Mouse (Mus musculus): ENCODE measurements around the gene Slc30a2. TPM values are rescaled to one million over a fixed set of nuclear protein-coding genes. Genes with fewer than 3 reads are reported as not detected.
"Not testable (repeated sequence)": the region's sequence is repeated elsewhere in the genome, so short reads cannot be mapped to it uniquely, and the experiment has no call there.

Gene Slc30a2
- polyA plus RNA-seq, 1 experiment from 2014 or later, result 0.05 TPM

- H3K27me3 ChIP-seq, result peaks cover 22% of the 10 kb centered on the region
- H3K9me3 ChIP-seq, result no peaks in the 10 kb centered on the region
- H3K4me2 ChIP-seq (replicated peaks), result no peak overlapping the region
- H3K4me3 ChIP-seq, result no peak overlapping the region
- ATAC-seq (replicated peaks), result no peak
- no peaks in the 10 kb centered on the region for H3K36me3 ChIP-seq
- no peaks in the 10 kb centered on the region for H3K4me1 ChIP-seq
- WGBS, result 43% methylated on average over 5 of the region's 5 CpGs
- no peak overlapping the region for H3K9ac ChIP-seq (replicated peaks)
- H3K27ac ChIP-seq (replicated peaks), result no peak overlapping the region
Observed at GRCm38 (mm10) chr4:134365280-134365679, 22.3 kb downstream of the Slc30a2 start.

- H3K27me3 ChIP-seq, result peaks cover 42% of the 10 kb centered on the region
- H3K9me3 ChIP-seq, result no peaks in the 10 kb centered on the region
- 3% methylated on average over 18 of the region's 18 CpGs for WGBS
- H3K27ac ChIP-seq (replicated peaks), result no peak overlapping the region
- H3K9ac ChIP-seq (replicated peaks), result 0 out of 2 replicates have a peak overlapping the region, but pooled peaks have one; percentile 9
- H3K4me1 ChIP-seq, result peaks cover 17% of the 10 kb centered on the region
- peak overlapping the region; percentile 100 for H3K4me2 ChIP-seq (replicated peaks)
- H3K4me3 ChIP-seq, result peak overlapping the region; percentile 61
- ATAC-seq (replicated peaks), result no peak
- H3K36me3 ChIP-seq, result no peaks in the 10 kb centered on the region
Observed at GRCm38 (mm10) chr4:134370649-134371221, 27.8 kb downstream of the Slc30a2 start.

GRCm38 (mm10) chr4:134371316-134371855, 28.4 kb downstream of the Slc30a2 start:
- H3K4me3 ChIP-seq, result peak overlapping the region; percentile 61
- peak overlapping the region; percentile 9; the same call in 1 of the 2 replicates for H3K9ac ChIP-seq (replicated peaks)
- peaks cover 42% of the 10 kb centered on the region for H3K27me3 ChIP-seq
- peak overlapping the region; percentile 100 for H3K4me2 ChIP-seq (replicated peaks)
- H3K4me1 ChIP-seq, result peaks cover 17% of the 10 kb centered on the region
- H3K36me3 ChIP-seq, result no peaks in the 10 kb centered on the region
- WGBS, result under 1% methylated on average over 17 of the region's 17 CpGs
- no peak for ATAC-seq (replicated peaks)
- H3K27ac ChIP-seq (replicated peaks), result no peak overlapping the region
- H3K9me3 ChIP-seq, result no peaks in the 10 kb centered on the region

- Histone ChIP-seq H3K36me3 (no peaks in the 10 kb centered on the region), H3K4me2 (replicated peaks) (peak overlapping the region; percentile 100), H3K27me3 (peaks cover 42% of the 10 kb centered on the region), H3K9me3 (no peaks in the 10 kb centered on the region), H3K4me1 (peaks cover 17% of the 10 kb centered on the region), H3K9ac (replicated peaks) (peak overlapping the region; percentile 50), H3K4me3 (peak overlapping the region; percentile 61), H3K27ac (replicated peaks) (no peak overlapping the region)
- under 1% methylated on average over 16 of the region's 16 CpGs for WGBS
- peak; percentile 90 for ATAC-seq (replicated peaks)
Observed at GRCm38 (mm10) chr4:134372294-134372747, 29.3 kb downstream of the Slc30a2 start.

GRCm38 (mm10) chr4:134373295-134373694, 30.3 kb downstream of the Slc30a2 start:
- no peak for ATAC-seq (replicated peaks)
- Histone ChIP-seq H3K4me2 (replicated peaks) (no peak overlapping the region), H3K9me3 (no peaks in the 10 kb centered on the region), H3K4me1 (peaks cover 17% of the 10 kb centered on the region), H3K9ac (replicated peaks) (no peak overlapping the region), H3K36me3 (no peaks in the 10 kb centered on the region), H3K27ac (replicated peaks) (no peak overlapping the region), H3K27me3 (peaks cover 35% of the 10 kb centered on the region), H3K4me3 (no peak overlapping the region)
- 82% methylated on average over 8 of the region's 8 CpGs for WGBS

- H3K36me3 ChIP-seq, result no peaks in the 10 kb centered on the region
Observed at GRCm38 (mm10) chr4:134374306-134374705, 31.3 kb downstream of the Slc30a2 start.

GRCm38 (mm10) chr4:134378089-134378615, 35.2 kb downstream of the Slc30a2 start:
- Histone ChIP-seq H3K4me3 (no peak overlapping the region), H3K27ac (replicated peaks) (no peak overlapping the region), H3K4me1 (no peaks in the 10 kb centered on the region), H3K4me2 (replicated peaks) (no peak overlapping the region), H3K9me3 (no peaks in the 10 kb centered on the region), H3K27me3 (no peaks in the 10 kb centered on the region), H3K36me3 (no peaks in the 10 kb centered on the region), H3K9ac (replicated peaks) (no peak overlapping the region)
- ATAC-seq (replicated peaks), result no peak
- WGBS, result 36% methylated on average over 10 of the region's 10 CpGs

More at GRCm38 (mm10) chr4:134374306-134374705, 31.3 kb downstream of the Slc30a2 start:
- H3K4me2 ChIP-seq (replicated peaks), result no peak overlapping the region
- peaks cover 29% of the 10 kb centered on the region for H3K27me3 ChIP-seq
- no peak overlapping the region for H3K9ac ChIP-seq (replicated peaks)
- no peak for ATAC-seq (replicated peaks)
- WGBS, result 59% methylated on average over 1 of the region's 1 CpGs
- no peaks in the 10 kb centered on the region for H3K9me3 ChIP-seq
- no peak overlapping the region for H3K27ac ChIP-seq (replicated peaks)
- H3K4me1 ChIP-seq, result peaks cover 17% of the 10 kb centered on the region
- no peak overlapping the region for H3K4me3 ChIP-seq

GRCm38 (mm10) chr4:134379510-134379909, 36.5 kb downstream of the Slc30a2 start:
- no peak overlapping the region for H3K9ac ChIP-seq (replicated peaks)
- no peak overlapping the region for H3K4me2 ChIP-seq (replicated peaks)
- no peaks in the 10 kb centered on the region for H3K4me1 ChIP-seq
- no peak overlapping the region for H3K4me3 ChIP-seq
- H3K36me3 ChIP-seq, result no peaks in the 10 kb centered on the region
- ATAC-seq (replicated peaks), result no peak
- WGBS, result 76% methylated on average over 8 of the region's 8 CpGs
- H3K9me3 ChIP-seq, result no peaks in the 10 kb centered on the region
- no peak overlapping the region for H3K27ac ChIP-seq (replicated peaks)
- no peaks in the 10 kb centered on the region for H3K27me3 ChIP-seq

GRCm38 (mm10) chr4:134383750-134384149, 40.8 kb downstream of the Slc30a2 start, which contains the start of gene Extl1:
Gene Extl1, minus strand, starts transcription at chr4:134383850.
- H3K9me3 ChIP-seq; H3K27me3 ChIP-seq; ATAC-seq (replicated peaks); H3K36me3 ChIP-seq; H3K27ac ChIP-seq (replicated peaks); H3K4me1 ChIP-seq; H3K4me3 ChIP-seq; H3K4me2 ChIP-seq (replicated peaks); H3K9ac ChIP-seq (replicated peaks): not testable (repeated sequence)
- 95% methylated on average over 2 of the region's 6 CpGs for WGBS

- no peak overlapping the region for H3K27ac ChIP-seq (replicated peaks)
- no peak for ATAC-seq (replicated peaks)
- H3K4me1 ChIP-seq, result no peaks in the 10 kb centered on the region
- WGBS, result 79% methylated on average over 6 of the region's 6 CpGs
- no peaks in the 10 kb centered on the region for H3K36me3 ChIP-seq
- no peak overlapping the region for H3K4me2 ChIP-seq (replicated peaks)
- H3K9me3 ChIP-seq, result no peaks in the 10 kb centered on the region
- no peaks in the 10 kb centered on the region for H3K27me3 ChIP-seq
- H3K9ac ChIP-seq (replicated peaks), result no peak overlapping the region
- no peak overlapping the region for H3K4me3 ChIP-seq
Observed at GRCm38 (mm10) chr4:134387268-134387667, 44.3 kb downstream of the Slc30a2 start.

- ATAC-seq (replicated peaks), result no peak
- H3K4me2 ChIP-seq (replicated peaks), result no peak overlapping the region
- H3K9ac ChIP-seq (replicated peaks), result no peak overlapping the region
- no peaks in the 10 kb centered on the region for H3K36me3 ChIP-seq
- H3K4me3 ChIP-seq, result no peak overlapping the region
- no peaks in the 10 kb centered on the region for H3K27me3 ChIP-seq
- H3K4me1 ChIP-seq, result 0 out of 2 replicates have a peak, but pooled peaks cover 2% of the 10 kb centered on the region
- 15% methylated on average over 5 of the region's 5 CpGs for WGBS
- H3K9me3 ChIP-seq, result no peaks in the 10 kb centered on the region
- no peak overlapping the region for H3K27ac ChIP-seq (replicated peaks)
Observed at GRCm38 (mm10) chr4:134388397-134388796, 45.4 kb downstream of the Slc30a2 start.

GRCm38 (mm10) chr4:134391636-134392035, 48.7 kb downstream of the Slc30a2 start:
- H3K4me1 ChIP-seq, result peaks cover 8% of the 10 kb centered on the region
- H3K27me3 ChIP-seq, result no peaks in the 10 kb centered on the region
- ATAC-seq (replicated peaks), result no peak
- no peak overlapping the region for H3K4me2 ChIP-seq (replicated peaks)
- WGBS, result 86% methylated on average over 1 of the region's 1 CpGs
- H3K9me3 ChIP-seq, result no peaks in the 10 kb centered on the region
- H3K9ac ChIP-seq (replicated peaks), result no peak overlapping the region
- no peak overlapping the region for H3K27ac ChIP-seq (replicated peaks)
- H3K4me3 ChIP-seq, result no peak overlapping the region
- no peaks in the 10 kb centered on the region for H3K36me3 ChIP-seq

All from forebrain, embryonic 15.5 days (tissue).